Mouse (Mus musculus) lung, postnatal 14 days (tissue): ENCODE results near the gene Gan.

Experiments
- DNase-seq: peaks from one replicate; pipeline ENCODE4 v3.0.0; 2021

Gan gene

DNA sequence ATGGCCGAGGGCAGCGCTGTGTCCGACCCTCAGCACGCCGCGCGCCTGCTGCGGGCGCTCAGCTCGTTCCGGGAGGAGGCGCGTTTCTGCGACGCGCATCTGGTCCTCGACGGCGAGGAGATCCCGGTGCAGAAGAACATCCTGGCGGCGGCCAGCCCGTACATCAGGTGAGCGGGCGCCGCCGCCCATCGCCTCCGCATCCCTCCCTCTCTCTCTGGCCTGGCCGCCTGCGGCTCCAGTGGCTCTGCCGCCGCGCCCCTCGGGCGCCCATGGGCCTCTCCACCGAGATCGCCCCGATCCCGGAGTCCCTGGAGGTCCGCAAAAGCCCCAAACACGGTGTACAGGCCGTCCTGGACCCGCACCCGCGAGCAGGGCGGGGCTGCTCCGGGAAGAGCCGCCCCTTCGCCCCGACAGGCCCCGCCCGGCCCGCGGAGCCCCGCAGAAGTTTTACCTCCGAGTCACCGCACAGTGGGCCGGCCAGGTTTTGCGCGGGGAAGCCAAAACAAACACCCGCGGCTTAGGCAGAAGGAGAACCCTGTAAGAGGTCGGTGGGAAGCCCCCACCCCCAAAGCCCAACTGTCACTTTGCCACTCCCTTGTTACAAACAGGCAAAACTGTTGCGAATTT, at the start of gene Gan:
Gene Gan, plus strand, starts transcription at position 1 of the 627 bp plus-strand sequence.
- peak; percentile 53 for DNase-seq

- DNase-seq: no peak
Measured at GRCm38 (mm10) chr8:117109018-117109711, 48.8 kb upstream of the Gan start.

GRCm38 (mm10) chr8:117109801-117110390, 48.0 kb upstream of the Gan start:
- peak; percentile 87 for DNase-seq

DNA sequence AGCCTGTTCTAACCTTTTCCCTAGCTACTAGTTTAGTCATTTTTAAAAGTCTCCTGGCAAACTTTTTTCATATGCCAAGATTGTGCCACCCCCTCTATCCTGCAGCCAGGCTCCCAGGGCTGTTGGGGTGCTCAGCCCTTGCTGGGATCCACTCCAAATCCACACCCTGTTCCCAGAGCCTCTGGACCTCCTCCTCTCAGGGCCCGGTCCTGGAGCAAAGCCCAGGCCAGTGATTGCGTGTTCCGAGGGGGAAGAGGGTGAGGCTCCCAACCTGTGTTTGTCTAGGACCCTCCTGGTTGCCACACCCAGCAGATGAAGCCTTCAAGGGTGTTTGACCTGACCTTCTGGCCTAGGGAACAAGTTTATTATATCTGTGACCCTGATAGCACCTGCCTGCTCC, 46.3 kb upstream of the Gan start:
- peak; percentile 66 for DNase-seq

DNA sequence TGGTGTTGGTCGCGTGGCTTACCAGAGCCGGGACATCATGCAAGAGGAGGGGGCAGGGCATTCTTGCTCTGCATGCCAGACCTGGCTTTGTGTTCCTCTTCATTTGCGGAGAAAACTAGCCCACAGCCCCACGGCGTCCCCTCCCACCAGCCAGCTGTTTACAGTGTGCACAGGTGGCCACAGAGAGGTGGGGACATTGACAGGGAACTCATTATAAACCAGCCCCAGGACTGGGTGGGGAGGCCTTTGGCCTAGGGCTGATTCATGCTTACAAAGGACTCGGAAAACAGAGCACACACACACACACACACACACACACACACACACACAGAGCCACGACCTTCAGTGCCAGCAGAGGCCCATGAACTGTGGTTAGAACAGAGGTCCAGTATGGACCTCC, 45.7 kb upstream of the Gan start:
- peak; percentile 14 for DNase-seq

- DNase-seq: no peak
Measured at GRCm38 (mm10) chr8:117115094-117115493, 42.8 kb upstream of the Gan start.

- DNase-seq: peak; percentile 65
Measured at GRCm38 (mm10) chr8:117115676-117116446, 42.1 kb upstream of the Gan start.

DNA sequence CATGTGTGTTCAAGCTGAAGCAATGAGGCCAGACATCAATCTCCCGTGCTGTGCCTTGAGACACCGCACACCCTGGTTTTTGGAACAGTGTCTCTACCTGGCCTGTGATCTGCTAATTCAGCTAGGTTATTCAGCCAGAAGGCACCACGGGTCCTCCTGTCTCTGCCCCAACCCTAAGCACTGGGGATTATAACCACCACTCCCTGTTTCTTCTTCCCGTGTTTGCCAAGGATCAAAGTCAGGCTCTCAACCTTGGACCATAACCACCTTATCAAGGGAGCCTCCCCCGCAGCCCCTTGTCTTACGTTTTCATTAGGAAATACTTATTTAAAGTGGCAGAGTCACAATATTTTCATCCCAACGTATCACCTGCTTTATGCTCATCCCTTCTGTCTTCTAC, 41.4 kb upstream of the Gan start:
- DNase-seq: no peak

- DNase-seq: no peak
Measured at GRCm38 (mm10) chr8:117118409-117118808, 39.5 kb upstream of the Gan start.

- DNase-seq: no peak
Measured at GRCm38 (mm10) chr8:117121277-117121676, 36.7 kb upstream of the Gan start.

GRCm38 (mm10) chr8:117123850-117124633, 33.9 kb upstream of the Gan start:
- no peak for DNase-seq

- no peak for DNase-seq
Measured at GRCm38 (mm10) chr8:117125854-117126253, 32.1 kb upstream of the Gan start.

GRCm38 (mm10) chr8:117126411-117126810, 31.5 kb upstream of the Gan start:
- no peak for DNase-seq

DNA sequence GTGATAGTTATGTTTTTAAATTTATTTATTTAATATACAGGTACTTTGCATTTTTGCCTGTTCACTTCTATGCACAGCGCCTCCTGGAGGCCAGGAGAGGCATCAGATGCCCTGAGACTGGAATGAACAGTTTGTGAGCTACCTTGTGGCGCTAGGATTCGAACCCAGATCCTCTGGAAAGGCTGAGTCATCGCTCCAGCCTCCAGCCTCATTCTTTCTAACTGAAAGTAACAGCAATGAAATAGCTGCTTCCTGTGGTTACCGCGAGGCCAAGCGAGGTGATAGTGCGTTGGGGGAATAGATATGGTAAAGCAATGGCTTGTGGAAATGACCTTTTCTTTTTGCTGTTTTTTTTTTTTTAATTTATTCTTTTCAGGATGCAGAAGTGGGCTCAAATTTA, 30.9 kb upstream of the Gan start:
- DNase-seq: no peak

DNA sequence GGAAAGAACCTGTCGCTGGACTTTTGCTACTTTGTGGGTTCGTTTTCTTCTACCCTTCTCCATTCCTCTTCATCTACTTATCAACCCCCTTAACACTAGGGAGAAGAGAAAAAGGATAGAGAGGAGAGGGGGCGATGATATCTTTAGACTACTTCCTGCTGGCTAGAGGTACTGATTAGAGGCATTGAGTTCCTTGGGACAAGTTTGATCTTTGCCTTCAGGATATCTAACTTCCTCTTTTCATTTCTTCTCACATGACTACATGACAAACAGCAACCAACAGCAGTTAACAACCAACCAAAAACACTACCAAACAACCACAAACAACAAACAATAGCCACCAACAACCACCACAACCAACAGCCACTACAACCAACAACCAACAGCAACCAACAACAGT, 24.2 kb upstream of the Gan start:
- DNase-seq: no peak

- no peak for DNase-seq
Measured at GRCm38 (mm10) chr8:117136351-117136750, 21.6 kb upstream of the Gan start.

DNA sequence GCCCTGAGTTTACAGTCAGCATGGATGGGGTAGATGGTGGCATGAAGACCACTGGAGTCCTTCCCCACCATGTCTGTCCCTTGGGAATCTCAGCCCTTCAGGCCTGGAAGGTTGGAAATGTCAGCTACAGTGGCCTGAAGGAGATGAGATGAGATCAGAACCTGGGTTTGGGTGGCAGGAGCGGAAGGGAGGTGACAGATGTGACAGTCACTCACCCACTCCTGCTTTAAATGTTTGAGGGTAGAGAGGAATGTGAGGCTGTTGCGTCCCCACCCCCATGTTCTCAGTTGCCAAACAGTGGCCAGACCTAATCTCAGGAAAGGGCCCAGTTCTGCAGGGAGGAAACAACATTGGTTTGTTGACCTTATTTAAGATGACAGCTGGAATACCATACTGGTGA, 21.2 kb upstream of the Gan start:
- DNase-seq: no peak

GRCm38 (mm10) chr8:117137357-117137756, 20.6 kb upstream of the Gan start:
- no peak for DNase-seq

DNA sequence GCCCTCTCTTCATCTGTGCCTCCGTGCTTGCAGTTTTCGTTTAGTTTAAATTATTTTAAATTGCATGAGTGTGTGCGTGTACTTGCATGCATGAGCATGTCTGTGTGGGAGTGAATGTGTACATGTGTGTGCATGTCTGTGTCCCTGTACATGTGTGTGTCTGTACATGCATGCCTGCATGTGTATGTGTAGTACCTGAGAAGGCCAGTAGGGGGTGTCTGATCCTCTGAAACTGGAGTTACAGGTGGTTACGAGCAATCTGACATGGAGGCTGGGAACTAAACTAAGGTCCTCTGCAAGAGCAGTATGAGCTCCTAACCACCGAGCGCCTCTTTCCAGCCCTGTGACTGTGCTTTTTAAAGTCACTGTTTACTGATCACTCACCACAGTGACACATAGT, 9.4 kb upstream of the Gan start:
- no peak for DNase-seq

DNA sequence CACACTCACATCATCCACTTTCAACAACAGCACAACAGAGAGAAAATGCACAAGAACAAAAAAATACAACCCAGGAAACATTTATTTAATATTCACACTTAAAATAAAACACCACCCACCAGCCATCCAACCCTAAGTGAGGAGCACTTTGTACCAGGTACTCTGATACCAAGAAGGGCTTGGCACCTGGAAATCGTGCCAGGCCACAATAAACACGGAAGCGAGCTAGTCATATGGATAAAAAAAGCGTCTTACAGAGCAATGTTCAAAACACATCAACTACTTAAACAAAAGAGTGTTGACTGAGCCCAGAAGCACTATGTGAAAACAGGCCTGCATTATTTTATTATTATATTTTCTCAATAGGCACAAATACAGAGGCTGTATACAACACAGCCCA, 1.8 kb upstream of the Gan start:
- DNase-seq: no peak

DNA sequence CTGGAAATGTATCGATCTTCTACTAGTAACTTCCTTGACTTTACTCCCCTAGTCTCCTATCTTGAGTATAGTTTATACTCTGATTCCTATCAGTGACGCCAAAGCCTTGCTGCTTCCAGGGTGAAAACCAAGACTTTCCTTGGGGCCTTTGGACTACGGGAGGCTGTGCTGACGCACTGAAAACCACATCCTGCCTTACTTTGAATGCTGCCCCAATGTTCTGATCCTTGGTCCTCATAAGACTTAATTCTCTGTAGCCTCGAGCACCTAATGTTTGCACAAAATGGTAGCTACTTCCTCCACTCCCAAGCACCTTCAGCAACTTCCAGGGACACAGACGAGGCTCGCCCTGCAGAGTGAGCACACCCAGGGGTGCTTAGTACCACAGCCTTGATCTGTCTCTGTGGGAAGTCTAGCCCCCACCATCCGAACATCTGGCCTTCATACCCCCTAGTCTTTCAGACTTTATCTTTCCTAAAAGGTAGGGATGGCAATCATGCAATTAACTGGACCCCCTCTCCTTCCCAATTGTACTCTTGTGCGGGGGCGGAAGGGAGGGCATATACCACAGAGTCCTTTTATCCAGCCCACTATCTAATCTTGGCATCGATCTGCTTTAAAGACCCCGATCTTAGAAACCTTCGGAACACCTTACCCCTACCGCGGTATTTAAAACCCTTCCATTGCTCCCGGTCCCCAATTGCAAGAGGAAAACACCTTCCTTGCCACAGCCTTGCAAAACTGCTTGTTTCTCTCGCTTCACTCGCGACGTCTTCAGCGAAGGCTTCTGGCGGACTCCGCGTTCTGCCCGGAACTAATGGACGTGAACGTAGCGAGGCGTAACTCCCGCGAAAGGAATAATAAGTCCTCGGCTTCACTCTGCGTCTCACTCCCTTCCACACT, 818 bp upstream of the Gan start:
- DNase-seq: no peak

DNA sequence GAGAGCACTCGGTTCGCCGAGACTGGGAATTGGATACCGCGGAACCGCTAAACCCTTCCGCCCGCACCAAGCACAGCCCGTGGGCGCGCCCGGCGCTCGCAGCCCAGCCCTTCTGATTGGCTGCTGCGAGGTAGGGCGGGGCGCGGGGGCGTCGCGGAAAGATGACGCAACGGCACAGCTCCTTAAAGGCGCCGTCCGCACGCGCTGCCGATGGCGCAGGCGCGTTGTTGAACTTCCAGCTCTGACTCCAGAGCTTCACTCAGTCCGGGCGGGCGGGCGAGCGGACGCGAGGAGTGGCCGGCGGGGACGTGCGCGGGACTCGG, 205 bp upstream of the Gan start:
- DNase-seq: peak; percentile 97
